Mouse (Mus musculus) liver, adult 2 months (tissue): ENCODE data around the gene Nfix. TPM values are rescaled to one million over a fixed set of nuclear protein-coding genes. Genes with fewer than 3 reads are reported as not detected.
A peak's percentile ranks its signal among the peaks of the same experiment; 100 is the strongest.

Experiments used
- DNase-seq: peaks from one replicate; pipeline ENCODE4 v3.0.0-alpha.2; 2011; ENCODE audit warnings: low read depth, low spot score; ENCODE audit errors: extremely low read depth
- H3K27ac ChIP-seq: fragments of 200-500 bp; replicated peaks from 2 replicates; pipeline ENCODE4 v1.5.1; 2012; ENCODE audit warnings: low read depth, mild to moderate bottlenecking, control low read depth, inconsistent platforms, low read length; ENCODE audit not compliant: insufficient read depth
- H3K27me3 ChIP-seq: fragments of 200-500 bp; 2 replicates; pipeline ENCODE4 v1.6.1; 2012; ENCODE audit warnings: mild to moderate bottlenecking, moderate library complexity, low read length, inconsistent platforms; ENCODE audit not compliant: control insufficient read depth, insufficient read depth
- H3K36me3 ChIP-seq: fragments of 200-500 bp; 2 replicates; pipeline ENCODE4 v1.6.1; 2012; ENCODE audit warnings: low read length, inconsistent platforms; ENCODE audit not compliant: control insufficient read depth, insufficient read depth
- H3K4me1 ChIP-seq: fragments of 200-500 bp; 2 replicates; pipeline ENCODE4 v1.6.1; 2011; ENCODE audit warnings: low read length; ENCODE audit not compliant: control insufficient read depth, insufficient read depth
- H3K4me3 ChIP-seq: fragments of 200-500 bp; 2 replicates; pipeline ENCODE4 v1.5.1; 2011; ENCODE audit warnings: low read depth, mild to moderate bottlenecking, control low read depth, low read length, moderate library complexity; ENCODE audit not compliant: insufficient read depth
- H3K79me2 ChIP-seq: fragments of 200-500 bp; 2 replicates; pipeline ENCODE4 v1.6.1; 2012; ENCODE audit warnings: inconsistent platforms, mild to moderate bottlenecking, low read length, moderate library complexity; ENCODE audit not compliant: control insufficient read depth, insufficient read depth
- H3K9ac ChIP-seq: fragments of 200-500 bp; 2 replicates; pipeline ENCODE4 v1.6.1; 2012; ENCODE audit warnings: low read depth, mild to moderate bottlenecking, control low read depth, inconsistent platforms, low read length
- CTCF ChIP-seq: fragments of 200-500 bp; IDR thresholded peaks from 2 replicates; pipeline ENCODE4 v1.5.1; 2011; ENCODE audit warnings: low read depth, low read length, control low read depth
- POLR2A ChIP-seq: fragments of 200-500 bp; IDR thresholded peaks from 2 replicates; pipeline ENCODE4 v1.6.1; 2011; ENCODE audit warnings: low read length, control low read depth; ENCODE audit not compliant: insufficient read depth; ENCODE audit errors: extremely low read depth
- WGBS: fragments of 180-500 bp; shearing (Covaris S2); methylation state at CpG from one replicate; pipeline ENCODE4 v1.1.7; 2018; 5-methylcytosine and 5-hydroxymethylcytosine counted together
- polyA plus RNA-seq: library from polyadenylated mRNA; depleted of rRNA; stranded (reverse); fragments of >200 nt; gene quantifications from 2 replicates; pipeline ENCODE4 v1.2.3, GENCODE M21; 2012
- total RNA-seq: library from RNA; depleted of rRNA; stranded (reverse); fragments of >200 nt; gene quantifications from 2 replicates; pipeline ENCODE4 v1.2.3, GENCODE M21; 2014

The Nfix gene
- total and polyA plus RNA-seq, 2 experiments: 20.7 to 32.9 TPM

DNA sequence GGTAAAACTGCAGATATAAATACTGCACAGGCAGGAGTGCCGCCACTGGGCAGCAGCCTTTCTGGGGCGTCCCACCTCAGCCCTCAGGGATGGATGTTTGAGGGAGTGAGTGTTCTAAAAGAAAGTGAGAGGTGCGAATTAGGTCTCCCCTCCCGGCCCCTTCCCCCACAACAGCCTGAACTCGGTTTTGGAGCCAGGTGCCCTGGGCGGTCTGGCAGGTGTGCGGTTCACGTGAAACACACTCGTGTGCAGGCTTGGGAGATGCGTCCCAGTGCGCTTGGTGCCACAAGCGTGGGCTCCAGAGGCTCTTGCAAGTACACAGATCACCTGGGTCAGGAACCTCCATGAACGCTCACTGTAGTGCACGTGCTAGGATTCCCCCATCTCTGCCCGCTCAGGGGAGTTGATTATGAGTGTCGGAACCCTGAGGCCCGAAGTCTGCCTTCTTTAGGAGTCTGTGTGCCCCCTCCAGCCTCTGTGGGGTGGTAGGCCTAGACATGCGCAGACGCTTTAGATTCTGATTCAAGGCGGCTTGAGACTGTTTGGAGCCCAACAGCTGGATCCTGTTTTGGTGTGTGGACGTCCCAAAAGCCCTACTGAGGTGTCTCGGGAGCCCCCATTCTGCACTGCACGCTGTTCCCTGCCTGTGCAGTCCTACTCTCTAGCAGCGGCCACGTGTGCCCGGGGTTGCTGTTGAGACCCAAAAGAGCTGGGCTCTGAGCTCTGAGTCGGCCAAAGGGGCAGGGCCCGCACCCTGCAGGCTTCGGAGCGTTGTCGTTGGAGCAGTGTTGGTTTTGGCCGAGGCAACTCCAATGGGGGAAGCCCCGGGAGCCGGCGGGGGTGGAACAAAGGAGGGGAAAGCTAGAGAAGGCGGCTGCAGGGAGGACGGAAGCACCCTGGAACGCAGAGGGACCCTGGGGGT is 14.1 kb downstream of the Nfix start:
- Histone ChIP-seq H3K36me3 (no peaks in the 10 kb centered on the region), H3K9ac (peak overlapping the region; percentile 27), H3K27me3 (no peaks in the 10 kb centered on the region), H3K27ac (peak overlapping the region; percentile 93), H3K4me3 (no peak overlapping the region), H3K79me2 (peaks cover 73% of the 10 kb centered on the region), H3K4me1 (peaks cover 52% of the 10 kb centered on the region)
- DNase-seq: peak; percentile 73
- no peak for TF ChIP-seq CTCF
- no peak for TF ChIP-seq POLR2A
- WGBS: 30% methylated on average over 38 of the region's 38 CpGs

- Histone ChIP-seq H3K27me3 (no peaks in the 10 kb centered on the region), H3K4me1 (peaks cover 47% of the 10 kb centered on the region), H3K79me2 (peaks cover 68% of the 10 kb centered on the region), H3K4me3 (no peak overlapping the region), H3K27ac (no peak overlapping the region), H3K36me3 (no peaks in the 10 kb centered on the region), H3K9ac (no peak overlapping the region)
- no peak for DNase-seq
- WGBS: 79% methylated on average over 11 of the region's 11 CpGs
- TF ChIP-seq CTCF: no peak
- no peak for TF ChIP-seq POLR2A
These were observed 14.7 kb downstream of the Nfix start for GRCm38 (mm10) chr8:84785506-84785755.

DNA sequence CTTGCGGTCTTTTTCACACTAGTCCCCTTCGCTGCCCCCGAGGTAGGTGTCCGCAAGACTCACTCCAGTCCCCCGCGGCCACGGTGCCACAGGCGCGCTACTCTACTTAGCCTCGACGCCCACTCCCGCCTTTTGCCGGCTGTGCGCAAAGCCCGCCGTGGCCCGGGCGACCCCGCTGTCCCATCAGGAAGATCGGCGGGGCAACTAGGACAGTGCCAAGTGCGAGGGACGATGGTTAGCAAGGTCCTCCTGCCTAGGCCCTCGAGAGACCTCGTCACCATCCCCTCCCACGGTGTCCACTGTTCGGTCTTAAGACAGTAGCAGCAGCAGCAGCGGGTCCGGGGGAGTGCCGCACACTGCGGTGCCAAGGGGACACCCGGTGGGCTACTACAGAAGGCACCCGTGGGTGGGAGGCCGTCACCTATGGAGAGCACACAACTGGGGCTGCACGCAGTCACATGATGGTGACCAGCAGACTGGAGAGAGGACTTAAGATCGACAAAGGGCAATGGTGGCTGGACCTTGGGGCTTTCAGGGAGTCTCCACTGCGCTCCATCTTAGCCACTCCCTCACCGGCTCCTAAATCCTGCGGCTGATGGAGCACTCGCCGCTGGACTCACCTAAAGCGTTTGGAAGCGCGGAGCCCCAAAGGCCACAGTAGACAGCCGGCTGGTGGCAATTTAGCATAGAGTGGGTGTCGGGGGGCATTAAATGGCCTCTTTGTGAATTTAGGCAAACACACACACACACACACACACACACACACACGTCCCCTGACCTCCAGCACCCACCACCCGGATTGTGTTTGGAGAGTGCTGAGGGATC is 15.3 kb downstream of the Nfix start:
- H3K4me1 ChIP-seq: peaks cover 41% of the 10 kb centered on the region
- H3K27me3 ChIP-seq: no peaks in the 10 kb centered on the region
- no peak for DNase-seq
- no peak overlapping the region for H3K27ac ChIP-seq
- TF ChIP-seq CTCF: no peak
- no peak for TF ChIP-seq POLR2A
- no peak overlapping the region for H3K9ac ChIP-seq
- H3K36me3 ChIP-seq: no peaks in the 10 kb centered on the region
- peaks cover 63% of the 10 kb centered on the region for H3K79me2 ChIP-seq
- whole genome bisulfite sequencing: 51% methylated on average over 48 of the region's 48 CpGs
- no peak overlapping the region for H3K4me3 ChIP-seq

DNA sequence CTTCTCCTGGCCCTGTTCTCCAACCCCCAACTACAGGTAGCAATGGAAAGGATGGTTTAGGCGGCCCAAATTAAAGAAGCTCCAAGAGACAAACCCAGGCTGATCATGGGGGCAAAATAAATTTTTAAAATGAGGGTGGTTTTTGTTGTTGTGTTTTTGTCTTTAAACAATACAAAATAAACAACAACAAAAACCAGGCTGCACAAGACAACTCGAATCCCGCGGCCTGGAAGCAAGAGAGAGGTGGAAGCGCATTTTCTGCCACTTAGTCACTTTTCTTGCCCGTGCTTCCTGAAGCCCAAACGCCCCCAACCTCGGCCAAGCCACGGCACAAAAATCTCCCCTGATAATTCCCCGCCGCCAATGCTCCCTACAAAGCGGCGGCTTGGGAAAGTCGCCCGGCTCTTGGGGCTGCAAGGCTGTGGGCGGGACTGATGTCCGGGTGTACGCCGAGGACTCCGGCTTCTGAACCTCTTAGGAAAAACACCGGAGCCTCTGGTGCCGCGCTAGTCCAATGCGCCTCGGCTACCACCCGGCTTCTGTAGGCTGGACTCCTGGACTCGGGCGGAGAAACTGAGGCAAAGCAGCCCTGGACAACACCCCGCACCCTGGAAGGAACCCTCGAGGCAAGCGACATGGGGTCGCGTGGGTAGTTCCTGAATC is 16.1 kb downstream of the Nfix start:
- H3K9ac ChIP-seq: no peak overlapping the region
- 60% methylated on average over 33 of the region's 33 CpGs for WGBS
- no peaks in the 10 kb centered on the region for H3K36me3 ChIP-seq
- H3K27ac ChIP-seq: no peak overlapping the region
- H3K79me2 ChIP-seq: peaks cover 61% of the 10 kb centered on the region
- H3K4me1 ChIP-seq: peaks cover 35% of the 10 kb centered on the region
- no peak overlapping the region for H3K4me3 ChIP-seq
- H3K27me3 ChIP-seq: no peaks in the 10 kb centered on the region
- TF ChIP-seq CTCF: no peak
- TF ChIP-seq POLR2A: no peak
- DNase-seq: no peak

DNA sequence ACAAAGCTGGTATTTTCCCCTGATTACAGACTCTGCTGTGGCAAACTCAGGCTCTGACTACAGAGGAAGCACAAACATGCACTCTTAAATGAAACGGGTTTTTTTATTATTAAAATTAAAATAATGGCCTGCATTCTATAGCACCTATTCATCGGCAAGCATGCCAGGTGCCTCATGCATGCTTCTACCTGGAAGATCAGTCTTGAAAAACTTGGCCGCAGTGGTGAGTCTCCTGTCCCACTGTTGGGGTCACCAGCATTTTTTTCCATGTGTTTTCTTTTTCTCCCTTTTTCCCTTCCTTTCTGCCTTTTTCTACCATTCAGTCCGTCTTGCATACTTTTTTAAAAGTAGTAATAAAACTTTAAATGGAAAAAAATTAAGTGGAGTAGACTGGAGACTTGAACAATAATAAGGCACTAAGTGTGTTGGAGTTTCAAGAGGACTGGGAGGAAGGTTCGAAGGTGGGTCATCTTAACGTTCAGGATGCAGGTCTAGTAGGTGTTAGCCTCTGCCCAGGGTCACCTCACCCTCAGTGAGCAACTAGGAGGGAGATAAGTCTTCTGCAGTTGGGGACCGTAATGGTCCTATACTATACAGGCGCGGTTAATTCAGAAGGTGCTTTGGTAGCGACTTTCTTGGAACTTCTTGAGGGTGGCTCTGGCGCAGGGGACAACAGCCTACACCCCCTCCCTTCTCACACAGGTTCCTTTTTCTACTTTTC is 16.8 kb downstream of the Nfix start:
- TF ChIP-seq POLR2A (no peak), CTCF (no peak)
- no peak for DNase-seq
- Histone ChIP-seq H3K27me3 (no peaks in the 10 kb centered on the region), H3K9ac (no peak overlapping the region), H3K36me3 (no peaks in the 10 kb centered on the region), H3K4me3 (no peak overlapping the region), H3K79me2 (peaks cover 56% of the 10 kb centered on the region), H3K4me1 (peaks cover 31% of the 10 kb centered on the region), H3K27ac (no peak overlapping the region)
- WGBS: 79% methylated on average over 11 of the region's 11 CpGs
